Mouse (Mus musculus): ENCODE data around the gene 2310034G01Rik. TPM values are rescaled to one million over a fixed set of nuclear protein-coding genes. Genes with fewer than 3 reads are reported as not detected.

Gene 2310034G01Rik
- polyA plus RNA-seq (2012; rRNA removed): 4.1 and 4.5 TPM in 2 replicates

DNA sequence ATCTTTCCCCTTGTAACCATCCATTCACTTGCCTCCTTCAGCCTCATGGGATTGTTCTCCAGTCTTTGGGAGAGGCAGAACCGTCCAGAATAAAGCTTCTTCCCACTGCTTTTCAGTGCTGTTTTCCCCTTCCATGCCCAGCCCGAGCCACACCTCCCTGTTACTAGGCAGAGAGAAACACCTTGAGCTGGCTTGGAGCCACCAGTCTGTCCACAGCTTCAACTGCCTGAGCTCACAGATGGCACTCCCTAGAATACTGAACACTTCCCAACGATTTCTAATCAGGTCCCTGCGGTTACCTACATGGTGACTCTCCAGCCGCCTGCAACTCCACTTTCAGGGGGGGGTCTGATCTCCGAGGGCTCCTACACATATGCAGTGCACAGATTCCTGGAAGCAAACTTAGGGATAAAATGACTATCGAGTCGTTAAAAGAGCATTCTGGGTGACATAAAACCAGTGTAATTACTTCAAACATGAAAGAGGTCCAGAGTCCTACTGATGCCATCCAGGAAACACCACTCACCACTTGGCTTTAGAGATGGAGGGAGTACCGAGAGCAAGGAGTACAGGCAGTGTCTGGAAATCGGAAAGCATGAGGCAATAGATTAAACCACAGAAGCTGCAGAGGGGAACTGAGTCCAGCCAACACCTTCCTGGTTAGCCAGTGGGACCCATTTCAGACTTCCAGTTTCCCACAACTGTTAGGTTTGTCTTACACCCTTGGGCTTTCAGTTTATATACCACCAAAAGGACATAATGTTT lies at the start of gene 2310034G01Rik:
2310034G01Rik (minus strand) TSS at position 135 of the 765 bp plus-strand sequence.
- no peak for DNase-seq (ENCODE audit: low read depth)

DNA sequence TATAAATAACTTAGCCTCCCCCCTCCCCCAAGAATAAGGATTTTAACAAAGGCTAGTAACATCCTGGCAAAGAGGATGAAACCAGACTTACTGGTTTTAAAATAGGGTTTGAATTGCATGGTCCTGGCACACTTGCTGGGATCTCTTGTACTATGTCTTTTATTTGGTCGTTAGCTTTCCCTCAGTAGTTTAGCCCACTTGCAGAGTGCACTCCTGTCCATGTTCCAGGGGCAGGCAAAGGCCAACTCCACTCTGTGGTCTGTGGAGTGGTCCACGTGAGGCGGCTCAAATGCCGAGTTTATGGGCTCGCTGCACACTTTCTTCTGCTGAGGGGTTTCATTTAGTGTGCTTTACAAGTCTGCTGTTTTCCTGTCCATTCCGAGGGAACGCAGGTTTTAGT lies 49.8 kb upstream of the 2310034G01Rik start:
- no peak for DNase-seq (ENCODE audit: low read depth)

DNA sequence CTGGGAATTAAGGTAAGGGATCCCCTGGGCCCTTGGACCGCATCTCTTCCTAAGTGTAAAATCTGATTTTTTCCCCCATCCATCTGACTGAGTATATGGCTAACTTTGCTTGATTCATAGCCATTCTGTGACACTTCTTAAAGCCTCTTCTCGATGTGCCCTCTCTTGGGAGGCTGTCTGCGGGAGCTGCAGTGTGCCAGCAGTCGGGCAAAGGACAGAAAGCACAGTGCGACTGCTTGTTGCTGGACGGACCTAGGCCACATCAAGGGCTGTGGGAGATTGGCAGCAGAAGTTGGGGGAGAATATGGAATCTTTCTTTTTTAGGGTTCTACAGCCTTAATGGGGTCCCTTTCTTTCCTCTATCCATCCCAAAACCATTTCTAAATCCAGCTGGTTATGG lies 49.3 kb upstream of the 2310034G01Rik start:
- no peak for DNase-seq (ENCODE audit: low read depth)

DNA sequence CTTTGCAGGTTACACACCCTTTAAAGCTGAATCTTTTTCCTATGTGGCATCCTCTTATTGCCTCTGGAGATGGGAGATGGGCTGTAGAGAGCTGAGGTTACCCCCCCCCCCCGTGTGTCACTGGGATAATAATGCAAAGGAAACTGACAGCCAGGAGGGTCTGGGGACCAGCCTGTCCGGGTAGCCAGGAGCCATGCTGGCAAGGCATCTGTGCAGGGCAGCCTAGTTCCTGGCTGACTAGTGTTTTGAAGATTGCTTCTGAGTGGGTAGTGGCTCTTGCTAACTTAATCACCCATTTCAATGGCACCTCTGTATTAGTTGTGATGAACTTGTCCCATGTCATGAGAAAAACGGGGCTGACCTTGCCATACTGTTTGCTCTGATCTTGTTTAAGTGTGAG lies 48.3 kb upstream of the 2310034G01Rik start:
- DNase-seq (ENCODE audit: low read depth): no peak

DNA sequence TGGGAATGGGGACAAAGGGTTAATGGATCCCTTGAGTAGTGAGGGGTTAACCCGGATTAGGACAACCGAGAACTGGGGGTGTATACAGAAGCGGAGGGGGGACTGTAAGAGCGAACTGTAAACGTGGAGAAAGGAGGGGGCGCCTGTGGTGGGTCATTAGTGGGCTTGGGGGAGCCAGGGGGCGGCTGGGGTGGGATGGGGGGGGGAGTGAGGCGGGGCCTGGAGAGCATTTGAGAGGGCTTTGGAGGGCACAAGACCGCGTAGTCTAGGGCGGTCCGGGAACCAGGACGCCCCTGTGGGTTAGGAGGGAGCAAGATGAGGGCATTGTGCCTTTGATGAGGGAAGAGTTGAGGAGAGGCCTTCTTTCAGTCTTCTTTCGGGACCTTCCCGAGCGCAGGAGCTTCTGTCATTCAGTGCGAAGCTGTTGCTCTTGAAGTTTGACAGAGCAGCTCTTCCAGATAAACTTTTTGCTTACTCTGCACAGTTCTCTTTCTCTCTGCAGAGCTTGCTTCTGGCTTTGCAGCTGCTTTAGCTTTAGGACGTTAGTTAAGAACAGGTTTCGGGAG lies 47.4 kb upstream of the 2310034G01Rik start:
- no peak for DNase-seq (ENCODE audit: low read depth)

DNA sequence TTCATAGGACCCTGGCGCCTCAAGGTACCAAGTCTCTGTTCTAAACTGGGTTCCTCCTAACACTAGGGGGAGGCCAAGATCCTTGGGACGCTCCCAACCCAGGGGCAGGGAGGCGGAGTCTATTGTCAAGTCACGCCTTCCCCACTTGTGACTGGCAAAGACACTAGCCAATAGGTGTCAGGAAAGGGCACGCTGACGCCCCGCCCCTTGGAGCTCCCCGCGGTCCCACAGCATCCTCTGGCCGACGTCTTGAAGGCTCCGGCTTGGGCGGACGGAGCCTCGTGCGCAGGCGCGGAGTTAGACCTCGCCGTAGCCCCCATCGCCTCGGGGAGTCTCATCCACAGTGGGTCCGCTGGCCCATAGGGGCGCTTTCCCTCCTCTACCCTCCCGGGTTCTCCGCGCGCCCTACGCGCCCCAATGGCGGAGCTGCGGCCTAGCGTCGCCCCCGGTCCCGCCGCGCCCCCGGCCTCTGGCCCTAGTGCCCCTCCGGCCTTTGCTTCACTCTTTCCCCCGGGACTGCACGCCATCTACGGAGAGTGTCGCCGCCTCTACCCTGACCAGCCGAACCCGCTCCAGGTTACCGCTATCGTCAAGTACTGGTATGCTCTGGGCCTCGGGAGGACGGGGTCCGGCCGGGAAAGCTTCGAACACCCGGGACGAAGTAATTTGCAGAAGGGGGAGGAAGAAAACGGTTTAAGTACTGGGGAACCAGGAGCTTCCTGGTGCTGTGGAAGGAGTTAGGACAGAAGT lies 46.8 kb upstream of the 2310034G01Rik start, which contains the start of gene Sufu:
Sufu (plus strand) TSS at position 211 of the 750 bp plus-strand sequence.
- no peak for DNase-seq (ENCODE audit: low read depth)

DNA sequence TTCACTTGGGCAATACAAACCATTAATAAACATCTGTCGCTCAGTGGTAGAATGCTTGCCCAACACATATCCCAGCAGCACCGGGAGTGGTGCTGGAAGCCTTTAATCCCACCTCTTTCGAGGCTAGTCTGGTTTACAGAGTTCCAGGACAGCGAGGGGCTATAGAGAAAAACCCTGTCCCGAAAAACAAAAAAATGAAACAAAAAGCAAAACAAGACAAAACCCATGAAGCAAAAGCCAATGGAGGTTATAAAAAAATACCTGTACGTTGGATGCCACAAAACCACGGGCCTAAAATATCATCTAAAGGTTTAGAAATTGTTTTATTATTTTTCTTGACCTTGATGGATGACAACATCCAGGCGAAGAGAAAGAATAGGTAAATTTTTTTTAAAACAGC lies 46.0 kb upstream of the 2310034G01Rik start:
- no peak for DNase-seq (ENCODE audit: low read depth)

DNA sequence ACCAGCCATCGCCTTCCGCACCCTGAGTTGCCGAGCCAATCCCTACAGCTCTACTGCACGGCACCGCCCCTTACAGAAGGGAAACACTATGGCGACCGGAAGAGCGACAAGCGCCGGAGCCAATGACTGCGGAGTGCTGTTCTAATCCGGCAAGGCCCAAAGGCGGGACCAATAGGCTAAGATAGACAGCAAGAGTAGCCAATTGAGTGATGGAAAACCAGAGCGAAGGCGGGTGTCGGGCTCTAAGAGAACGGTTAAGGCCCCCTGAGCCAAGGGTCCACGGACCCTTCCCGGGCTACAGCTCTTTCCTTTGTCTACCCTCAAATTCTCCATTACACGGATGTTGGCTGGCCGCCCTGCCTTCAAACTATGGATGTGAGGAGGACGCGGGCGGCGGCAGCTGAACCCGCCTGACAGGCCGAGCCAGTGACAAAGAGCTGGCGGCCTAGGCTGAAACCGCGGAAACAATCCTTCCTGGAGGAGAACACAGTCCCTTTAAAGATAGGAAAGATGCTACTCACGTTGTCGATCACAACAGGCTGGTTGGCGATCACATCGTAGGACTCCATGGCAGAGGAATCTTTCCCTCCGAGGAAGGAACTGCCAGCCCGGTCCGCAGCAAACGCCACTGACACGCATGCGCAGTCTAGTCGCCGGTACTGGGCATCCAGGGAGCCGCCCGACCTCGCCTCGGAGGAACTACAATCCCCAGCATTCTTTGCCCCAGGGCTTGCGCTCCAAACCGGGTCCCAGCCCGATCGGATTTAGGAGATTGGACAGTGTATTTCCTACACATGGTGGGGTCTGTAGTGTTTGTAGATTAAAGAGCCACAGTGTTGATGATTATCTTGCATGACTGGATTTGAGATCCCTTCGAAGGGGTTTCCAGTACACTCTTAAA lies 45.3 kb upstream of the 2310034G01Rik start, which contains the start of gene Actr1a:
Actr1a (minus strand) TSS at position 640 of the 901 bp plus-strand sequence.
- DNase-seq (ENCODE audit: low read depth): no peak

DNA sequence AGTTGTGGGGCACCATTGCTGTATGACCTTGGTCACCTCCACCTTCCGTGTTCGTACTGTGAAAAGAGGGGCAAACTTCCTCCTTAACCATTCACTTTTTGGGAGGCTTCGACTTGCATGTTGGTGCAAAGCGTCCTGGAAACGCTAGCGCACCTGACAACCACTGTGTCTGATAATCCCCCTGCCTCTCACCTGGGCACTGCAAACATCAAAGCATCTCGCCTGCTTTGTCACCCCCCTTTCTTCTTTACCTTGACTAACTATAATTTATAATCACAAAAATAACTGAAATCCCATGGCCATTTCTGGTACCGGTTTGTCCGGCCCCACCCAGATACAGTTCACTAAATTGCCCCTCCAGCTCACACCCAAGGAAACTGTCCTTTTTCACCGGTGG lies 44.6 kb upstream of the 2310034G01Rik start:
- no peak for DNase-seq (ENCODE audit: low read depth)

DNA sequence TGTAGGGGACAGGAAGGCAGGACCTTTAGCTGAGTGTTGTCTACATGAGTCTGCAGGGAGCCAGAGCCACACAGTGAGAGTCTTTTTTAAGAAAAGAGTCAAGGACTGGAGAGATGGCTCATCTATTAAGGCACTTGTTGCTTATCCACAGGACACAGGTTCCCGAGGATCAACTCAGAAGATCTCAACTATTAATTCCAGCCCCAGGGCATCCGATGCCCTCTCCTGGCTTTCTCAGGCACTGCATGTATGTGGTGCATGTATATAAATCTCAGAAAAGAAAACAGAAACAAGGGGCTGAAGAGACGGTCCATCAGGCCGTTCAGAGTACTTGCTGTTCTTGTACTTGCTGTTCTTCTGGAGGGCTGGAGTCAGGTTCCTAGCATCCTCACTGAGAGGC lies 41.9 kb upstream of the 2310034G01Rik start:
- no peak for DNase-seq (ENCODE audit: low read depth)

DNA sequence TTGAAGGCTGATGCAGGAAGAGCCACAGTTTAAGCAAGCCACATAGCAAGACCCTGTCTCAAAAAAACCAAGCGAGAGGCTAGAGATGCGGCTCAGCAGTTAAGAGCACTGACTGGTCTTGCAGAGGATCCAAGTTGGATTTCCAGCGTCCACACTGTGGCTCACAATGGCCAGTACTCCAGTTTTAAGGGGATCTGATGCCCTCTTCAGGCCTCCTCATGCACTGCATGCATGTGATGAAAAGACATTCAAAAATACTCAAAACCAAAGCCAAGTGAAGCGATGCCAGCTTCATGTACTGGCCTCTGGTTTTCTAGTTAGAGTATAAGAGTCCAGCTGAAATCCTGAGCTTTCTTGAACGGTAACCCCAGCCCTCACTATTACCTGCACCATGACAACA lies 39.8 kb upstream of the 2310034G01Rik start:
- DNase-seq (ENCODE audit: low read depth): no peak

DNA sequence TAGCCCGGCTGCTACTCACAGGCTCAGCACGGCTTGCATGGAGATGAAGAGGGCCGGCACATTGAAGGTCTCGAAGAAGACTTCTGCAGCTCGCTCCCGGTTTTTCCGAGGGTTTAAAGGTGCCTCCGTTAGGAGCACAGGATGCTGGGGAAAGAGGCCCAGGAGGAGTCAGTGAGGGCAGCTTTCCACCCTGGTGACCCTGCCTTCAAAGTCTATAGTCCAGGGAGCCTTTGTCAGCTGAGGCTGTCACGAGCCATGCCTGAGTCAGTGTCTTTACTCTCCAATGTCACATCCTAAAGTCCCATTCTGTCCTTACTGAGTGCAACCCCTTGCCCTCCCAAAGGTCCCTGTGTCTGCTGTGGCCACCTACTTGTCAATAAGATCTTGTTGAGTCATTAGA lies 32.2 kb upstream of the 2310034G01Rik start:
- DNase-seq (ENCODE audit: low read depth): no peak

DNA sequence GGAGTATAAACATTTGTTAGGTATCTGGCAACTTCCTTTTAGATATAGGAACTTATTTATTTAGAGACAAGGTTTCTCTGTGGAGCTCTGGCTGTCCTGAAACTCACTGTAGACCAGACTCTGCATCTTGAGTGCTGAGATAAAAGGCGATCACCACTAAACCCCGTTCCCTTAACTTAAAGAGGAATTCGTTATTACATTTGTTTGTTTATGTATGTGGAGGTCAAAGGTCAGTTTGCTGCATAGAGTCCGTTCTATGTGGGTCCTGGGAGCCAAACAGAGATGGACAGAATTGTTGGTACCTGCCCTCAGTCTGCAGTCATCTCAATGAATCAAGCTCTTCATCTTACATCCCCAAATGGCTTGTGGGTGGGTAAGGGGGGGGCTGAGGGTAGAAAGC lies 25.8 kb upstream of the 2310034G01Rik start:
- DNase-seq (ENCODE audit: low read depth): no peak

DNA sequence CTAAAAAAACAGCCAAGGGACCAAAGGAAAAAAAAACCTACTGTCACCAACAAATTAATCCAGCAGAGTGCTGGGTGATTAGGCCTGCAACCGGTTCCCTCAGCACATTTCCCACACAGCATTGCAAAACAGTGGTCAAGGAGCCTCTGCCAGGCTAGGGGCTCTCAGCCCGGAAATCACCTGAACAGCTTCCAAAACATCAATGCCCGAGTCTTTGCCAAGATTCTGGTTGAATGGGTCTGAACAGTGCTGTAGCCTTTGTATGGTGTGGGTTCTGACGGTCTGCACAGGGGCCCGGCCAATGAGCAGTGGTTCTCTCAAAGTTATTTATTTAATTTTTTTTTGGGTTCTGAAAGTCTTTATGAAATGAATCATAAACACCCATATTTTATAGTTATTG lies 25.4 kb upstream of the 2310034G01Rik start:
- DNase-seq (ENCODE audit: low read depth): no peak

DNA sequence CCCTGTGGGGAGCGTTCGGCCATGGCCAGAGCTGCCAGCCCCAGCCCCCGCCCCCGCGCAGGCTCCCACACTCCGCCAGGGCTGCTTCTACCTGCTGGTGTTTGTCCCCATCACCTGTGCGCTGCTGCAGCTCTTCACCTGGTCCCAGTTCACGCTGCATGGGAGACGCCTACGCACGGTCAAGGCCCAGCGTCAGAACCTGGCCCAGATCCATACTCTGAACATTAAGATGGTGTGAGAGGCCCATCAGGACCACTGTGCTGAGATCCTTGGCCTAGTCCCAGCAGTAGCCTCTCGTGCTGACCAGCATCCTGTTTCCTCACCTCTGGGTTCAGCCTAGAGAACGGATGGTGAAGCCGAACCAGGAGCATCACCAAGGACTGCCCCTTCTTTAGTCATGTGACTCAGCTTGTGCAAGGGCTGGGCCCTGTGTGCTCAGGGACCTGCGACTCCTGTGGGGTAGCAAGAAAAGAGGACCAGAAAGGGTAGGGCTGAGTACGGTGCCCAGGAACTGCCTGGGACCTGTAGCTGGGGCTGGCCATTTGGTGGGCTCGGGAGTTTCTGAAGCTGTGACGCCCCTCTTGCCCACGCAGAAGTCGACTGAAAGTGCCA lies 24.5 kb upstream of the 2310034G01Rik start:
- DNase-seq (ENCODE audit: low read depth): no peak

DNA sequence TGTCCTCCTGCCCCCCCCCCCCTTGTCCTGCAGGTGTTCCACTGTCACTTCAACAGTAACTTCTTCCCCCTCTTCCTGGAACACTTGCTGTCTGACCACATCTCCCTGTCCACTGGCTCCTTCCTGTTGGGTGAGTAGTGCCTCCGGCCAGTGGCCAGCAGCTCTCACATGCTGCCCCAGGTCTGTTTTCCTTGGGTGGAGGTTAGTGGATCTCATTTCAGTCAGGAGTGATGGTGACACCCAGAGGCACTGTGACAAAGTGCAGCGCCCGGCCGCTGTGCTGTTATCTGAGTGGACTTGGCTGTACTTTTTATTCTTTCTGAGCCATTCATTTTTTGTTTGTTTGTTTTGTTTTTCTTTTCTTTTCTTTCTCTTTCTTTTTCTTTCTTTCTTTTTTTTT lies 19.1 kb upstream of the 2310034G01Rik start:
- no peak for DNase-seq (ENCODE audit: low read depth)

DNA sequence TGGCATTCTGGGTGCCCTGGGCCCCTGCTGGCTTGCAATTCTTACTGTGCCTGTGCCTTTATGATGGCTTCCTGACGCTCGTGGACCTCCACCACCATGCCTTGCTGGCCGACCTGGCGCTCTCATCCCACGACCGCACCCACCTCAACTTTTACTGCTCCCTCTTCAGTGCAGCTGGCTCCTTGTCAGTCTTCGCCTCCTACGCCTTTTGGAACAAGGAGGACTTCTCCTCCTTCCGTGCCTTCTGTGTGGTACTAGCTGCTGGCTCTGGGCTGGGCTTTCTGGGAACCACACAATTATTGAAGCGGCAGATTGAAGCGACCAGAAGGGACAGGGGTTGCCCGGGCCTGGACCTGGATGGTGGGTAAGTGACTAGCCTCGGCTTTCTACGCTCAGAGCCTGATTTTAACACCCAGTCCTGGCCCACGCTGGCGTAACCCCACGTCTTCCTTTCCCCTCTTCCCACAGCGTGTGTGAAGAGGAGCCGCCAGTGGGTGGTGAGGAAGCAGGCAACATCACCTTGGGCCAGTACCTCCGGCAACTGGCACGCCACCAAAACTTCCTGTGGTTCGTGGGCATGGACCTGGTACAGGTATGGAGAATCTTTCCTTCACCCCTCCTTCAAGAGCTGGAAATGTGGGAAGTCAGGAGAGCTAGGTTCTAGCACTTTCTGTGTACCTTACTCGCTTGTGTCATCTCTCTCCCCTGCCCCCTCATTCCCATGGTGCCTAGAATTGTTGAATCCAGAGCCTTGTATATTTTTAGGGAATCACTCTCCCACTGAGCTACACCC lies 17.9 kb upstream of the 2310034G01Rik start:
- DNase-seq (ENCODE audit: low read depth): no peak

DNA sequence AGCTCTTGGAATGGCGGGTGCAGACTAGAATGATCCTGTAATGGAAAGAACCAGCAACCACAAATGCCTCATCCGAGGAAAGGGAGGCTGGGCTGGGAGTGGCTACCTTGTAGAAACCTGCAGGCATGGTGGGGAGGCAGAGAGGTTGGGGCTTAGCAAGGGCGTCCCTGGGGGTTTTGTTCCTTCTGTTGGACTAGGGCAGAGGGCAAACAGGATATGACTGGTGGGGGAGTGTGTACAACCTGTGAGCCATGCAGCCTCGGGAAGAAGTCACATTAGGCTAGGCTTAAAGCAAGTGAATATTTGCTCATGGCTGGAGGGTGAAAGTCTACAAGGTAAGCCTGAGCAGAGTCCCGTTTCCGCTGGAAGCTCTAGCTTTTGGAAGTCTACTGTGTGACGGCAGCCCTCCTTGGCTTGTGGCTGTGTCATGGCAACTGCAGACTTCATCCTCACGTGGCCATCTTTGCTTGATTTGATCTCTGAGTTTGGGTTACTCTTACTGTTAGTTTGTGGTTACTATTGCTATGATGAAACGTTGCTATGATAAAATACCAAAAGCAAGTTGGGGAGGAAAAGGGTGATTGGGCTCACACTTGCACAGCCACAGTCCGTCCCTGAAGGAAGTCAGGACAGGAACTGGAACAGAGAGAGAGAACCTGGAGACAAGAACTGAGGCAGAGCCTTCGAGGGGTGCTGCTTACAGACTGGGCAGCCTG lies 13.3 kb upstream of the 2310034G01Rik start:
- no peak for DNase-seq (ENCODE audit: low read depth)

DNA sequence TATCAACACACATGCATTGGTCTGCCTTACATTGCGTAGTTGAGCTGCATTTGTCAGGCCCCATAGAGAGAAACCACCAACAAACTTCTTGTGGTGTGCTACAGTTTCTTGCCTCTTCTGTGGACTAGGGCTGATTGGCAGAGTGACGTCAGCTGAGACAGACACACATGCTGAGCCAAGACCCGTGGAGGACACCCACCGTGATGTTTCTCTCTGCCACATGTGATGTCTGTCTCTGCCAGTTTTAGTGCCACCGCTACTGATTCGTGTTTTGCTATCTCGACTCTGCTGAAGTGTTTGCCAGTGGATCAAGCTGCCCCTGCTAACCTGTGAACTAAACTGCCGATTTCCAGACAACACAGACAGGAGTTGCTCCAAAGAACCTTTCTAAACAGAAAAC lies 12.0 kb upstream of the 2310034G01Rik start:
- DNase-seq (ENCODE audit: low read depth): no peak

DNA sequence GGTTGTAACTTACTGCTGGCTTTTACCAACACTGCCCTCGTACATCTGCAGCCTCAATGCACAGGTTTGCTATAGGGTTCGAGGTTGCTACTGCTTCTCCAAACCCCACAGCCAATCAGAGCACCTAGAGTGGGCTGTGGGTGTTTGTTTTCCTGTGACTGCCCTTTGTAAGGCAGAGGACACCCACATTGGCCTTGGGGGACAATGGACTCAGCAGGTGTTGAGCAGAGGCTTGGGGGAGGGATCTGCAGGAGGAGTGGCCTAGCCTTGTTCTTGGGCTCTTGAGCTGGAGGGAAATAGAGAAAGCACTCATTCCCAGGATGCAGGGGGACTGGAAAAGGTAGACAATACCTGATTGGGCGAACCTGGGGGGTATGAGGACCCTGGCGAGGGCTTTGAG lies 8.3 kb upstream of the 2310034G01Rik start:
- DNase-seq (ENCODE audit: low read depth): no peak
